Mouse (Mus musculus) kidney, adult 2 months (tissue): ENCODE results near the gene Nat8f1. TPM values are rescaled to one million over a fixed set of nuclear protein-coding genes. Genes with fewer than 3 reads are reported as not detected.
A peak's percentile ranks its signal among the peaks of the same experiment; 100 is the strongest.
"Not testable (repeated sequence)": the region's sequence is repeated elsewhere in the genome, so short reads cannot be mapped to it uniquely, and the experiment has no call there.

ENCODE experiments used
- DNase-seq: peaks from one replicate; pipeline ENCODE4 v3.0.0; 2021
- H3K27ac ChIP-seq: fragments of 200-500 bp; 2 replicates; pipeline ENCODE4 v1.5.1; 2012; ENCODE audit warnings: low read depth, low read length, control low read depth, inconsistent platforms; ENCODE audit not compliant: insufficient read depth
- H3K27me3 ChIP-seq: fragments of 200-500 bp; replicated peaks from 2 replicates; pipeline ENCODE4 v1.6.1; 2012; ENCODE audit warnings: mild to moderate bottlenecking, moderate library complexity, low read length, inconsistent platforms; ENCODE audit not compliant: control insufficient read depth, insufficient read depth
- H3K36me3 ChIP-seq: fragments of 200-500 bp; 2 replicates; pipeline ENCODE4 v1.6.1; 2012; ENCODE audit warnings: mild to moderate bottlenecking, moderate library complexity, low read length, inconsistent platforms; ENCODE audit not compliant: control insufficient read depth, insufficient read depth
- H3K4me1 ChIP-seq: fragments of 200-500 bp; 2 replicates; pipeline ENCODE4 v1.6.1; 2011; ENCODE audit warnings: low read length; ENCODE audit not compliant: control insufficient read depth, insufficient read depth
- H3K4me3 ChIP-seq: fragments of 200-500 bp; 2 replicates; pipeline ENCODE4 v1.5.1; 2011; ENCODE audit warnings: mild to moderate bottlenecking, low read depth, low read length, control low read depth; ENCODE audit not compliant: insufficient read depth
- CTCF ChIP-seq: fragments of 200-500 bp; conservative IDR thresholded peaks from 2 replicates; pipeline ENCODE4 v1.5.1; 2011; ENCODE audit warnings: low read depth, mild to moderate bottlenecking, control low read depth, low read length, moderate library complexity, mixed read lengths; ENCODE audit not compliant: insufficient read depth, insufficient read length
- POLR2A ChIP-seq: fragments of 200-500 bp; IDR thresholded peaks from one replicate; pipeline ENCODE4 v1.6.1; 2011; ENCODE audit warnings: low read depth, low read length, control low read depth
- WGBS: fragments of 180-500 bp; shearing (Covaris S2); methylation state at CpG from one replicate; pipeline ENCODE4 v1.1.7; 2018; 5-methylcytosine and 5-hydroxymethylcytosine counted together
- polyA plus RNA-seq: library from polyadenylated mRNA; depleted of rRNA; stranded (reverse); fragments of >200 nt; gene quantifications from 2 replicates; pipeline ENCODE4 v1.2.3, GENCODE M21; 2012

Nat8f1 gene
- polyA plus RNA-seq, 1 experiment = 975 TPM

DNA sequence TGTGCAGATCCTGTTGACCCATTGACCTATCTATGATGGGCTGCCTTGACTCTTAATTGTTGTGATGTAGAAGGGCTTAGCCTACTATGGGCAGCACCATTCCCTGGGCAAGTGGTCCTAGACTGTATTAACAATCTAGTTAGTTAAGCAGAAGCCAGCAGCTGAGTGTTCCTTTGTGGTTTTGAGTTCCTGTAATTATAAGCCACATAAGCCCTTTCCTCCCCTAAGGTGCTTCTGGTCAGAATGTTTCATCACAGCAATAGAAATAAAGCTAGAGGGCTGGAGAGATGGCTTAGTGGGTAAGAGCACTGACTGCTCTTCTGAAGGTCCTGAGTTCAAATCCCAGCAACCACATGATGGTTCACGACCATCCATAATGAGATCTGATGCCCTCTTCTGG, 8.2 kb upstream of the Nat8f1 start:
- peaks cover 21% of the 10 kb centered on the region for H3K36me3 ChIP-seq
- no peaks in the 10 kb centered on the region for H3K27me3 ChIP-seq
- no peak for TF ChIP-seq CTCF
- TF ChIP-seq POLR2A = no peak
- H3K4me3 ChIP-seq = no peak overlapping the region
- peaks cover 29% of the 10 kb centered on the region for H3K4me1 ChIP-seq
- H3K27ac ChIP-seq = no peak overlapping the region
- DNase-seq = no peak
- WGBS = 93% methylated on average over 1 of the region's 1 CpGs

DNA sequence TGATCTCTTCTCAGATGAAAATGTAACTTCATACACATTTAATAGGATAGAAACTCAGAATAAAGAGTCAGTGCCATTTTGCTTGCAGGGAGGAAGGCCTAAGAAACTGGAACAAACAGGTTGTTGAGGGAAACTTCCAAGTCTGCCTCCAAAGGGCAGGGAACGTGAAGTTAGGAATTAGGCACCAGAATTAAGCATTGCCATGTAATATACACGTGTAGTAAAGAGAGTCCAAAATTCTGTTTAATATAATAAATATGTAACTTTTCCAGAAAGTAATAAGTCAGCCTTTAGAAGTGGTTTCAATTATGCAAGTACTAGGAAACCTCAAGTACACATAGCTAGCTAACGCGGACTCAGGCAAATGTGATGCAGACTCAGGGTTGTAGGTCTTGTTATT, 3.9 kb upstream of the Nat8f1 start:
- Histone ChIP-seq H3K4me3 (no peak overlapping the region), H3K36me3 (peaks cover 4% of the 10 kb centered on the region), H3K27ac (peak overlapping the region; percentile 97), H3K27me3 (no peaks in the 10 kb centered on the region), H3K4me1 (peaks cover 11% of the 10 kb centered on the region; the same call in 1 of the 2 replicates)
- DNase-seq = peak; percentile 86
- TF ChIP-seq POLR2A = no peak
- TF ChIP-seq CTCF = no peak
- WGBS = 44% methylated on average over 4 of the region's 4 CpGs

DNA sequence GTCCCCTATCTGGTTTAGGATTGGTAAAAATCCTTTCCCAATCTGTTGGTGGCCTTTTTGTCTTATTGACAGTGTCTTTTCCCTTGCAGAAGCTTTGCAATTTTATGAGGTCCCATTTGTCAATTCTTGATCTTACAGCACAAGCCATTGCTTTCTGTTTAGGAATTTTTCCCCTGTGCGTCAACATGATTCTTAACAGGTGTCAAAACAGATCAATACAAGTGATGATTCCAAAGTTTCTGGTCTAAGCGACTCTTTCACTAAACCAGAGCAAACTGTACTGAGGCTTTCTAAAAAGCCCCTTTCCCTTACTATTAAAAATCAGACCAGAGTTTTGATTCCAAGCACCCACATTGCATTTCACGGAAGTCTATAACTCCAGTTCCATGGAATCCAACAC, 2.9 kb upstream of the Nat8f1 start:
- Histone ChIP-seq H3K27ac (peak overlapping the region; percentile 74), H3K4me1 (peaks cover 11% of the 10 kb centered on the region; the same call in 1 of the 2 replicates)
- not testable (repeated sequence) for H3K27me3 ChIP-seq, H3K4me3 ChIP-seq, DNase-seq, H3K36me3 ChIP-seq
- 87% methylated on average over 3 of the region's 3 CpGs for WGBS

DNA sequence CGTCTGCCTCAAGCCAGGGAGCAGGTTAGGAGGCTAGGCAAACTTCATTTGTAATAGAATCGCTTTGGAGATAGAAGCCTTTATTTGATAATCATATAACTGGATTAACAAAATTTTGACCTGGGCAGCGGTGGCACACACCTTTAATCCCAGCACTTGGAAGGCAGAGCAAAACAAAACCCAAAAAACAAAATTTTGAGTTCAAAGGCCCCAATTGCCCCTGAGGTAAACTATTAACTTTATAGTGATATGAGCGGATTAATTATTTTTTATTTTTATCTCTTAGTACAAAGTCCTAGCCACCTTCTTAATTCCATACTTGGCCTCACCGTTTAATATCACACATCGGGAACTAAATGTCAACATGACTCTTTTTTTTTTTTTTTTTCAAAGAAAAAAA, 1.1 kb upstream of the Nat8f1 start:
- H3K36me3 ChIP-seq = peaks cover 1% of the 10 kb centered on the region; the same call in 1 of the 2 replicates
- peak overlapping the region; percentile 55 for H3K4me3 ChIP-seq
- H3K27me3 ChIP-seq = no peaks in the 10 kb centered on the region
- WGBS = 58% methylated on average over 6 of the region's 6 CpGs
- TF ChIP-seq POLR2A = no peak
- peaks cover 11% of the 10 kb centered on the region; the same call in 1 of the 2 replicates for H3K4me1 ChIP-seq
- H3K27ac ChIP-seq = peak overlapping the region; percentile 92
- peak; percentile 74 for DNase-seq

DNA sequence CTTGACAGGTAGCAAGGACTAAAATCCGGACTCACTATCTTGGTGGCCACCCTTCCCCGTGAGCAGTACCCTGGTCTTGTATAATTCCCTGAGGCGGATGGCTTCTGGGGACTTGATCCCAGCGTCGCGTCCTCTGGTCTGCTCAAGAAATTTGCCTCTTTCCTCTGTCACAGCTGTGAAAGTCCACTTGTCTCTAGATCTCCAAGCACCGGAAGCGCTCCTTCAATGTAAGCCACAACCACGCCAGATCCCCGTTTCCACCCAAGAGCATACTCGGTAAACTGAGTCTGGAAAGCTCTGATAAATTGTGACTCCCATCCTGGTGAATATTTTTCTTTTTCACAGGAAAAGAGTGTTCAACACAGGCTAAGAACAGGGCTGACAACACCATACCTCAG, 347 bp downstream of the Nat8f1 start:
- no peak for DNase-seq
- TF ChIP-seq CTCF (no peak), POLR2A (no peak)
- H3K27ac ChIP-seq = peak overlapping the region; percentile 92
- 2% methylated on average over 11 of the region's 11 CpGs for WGBS
- H3K36me3 ChIP-seq = peaks cover 3% of the 10 kb centered on the region; the same call in 1 of the 2 replicates
- H3K4me3 ChIP-seq = peak overlapping the region; percentile 55
- no peaks in the 10 kb centered on the region for H3K27me3 ChIP-seq
- peaks cover 11% of the 10 kb centered on the region; the same call in 1 of the 2 replicates for H3K4me1 ChIP-seq

DNA sequence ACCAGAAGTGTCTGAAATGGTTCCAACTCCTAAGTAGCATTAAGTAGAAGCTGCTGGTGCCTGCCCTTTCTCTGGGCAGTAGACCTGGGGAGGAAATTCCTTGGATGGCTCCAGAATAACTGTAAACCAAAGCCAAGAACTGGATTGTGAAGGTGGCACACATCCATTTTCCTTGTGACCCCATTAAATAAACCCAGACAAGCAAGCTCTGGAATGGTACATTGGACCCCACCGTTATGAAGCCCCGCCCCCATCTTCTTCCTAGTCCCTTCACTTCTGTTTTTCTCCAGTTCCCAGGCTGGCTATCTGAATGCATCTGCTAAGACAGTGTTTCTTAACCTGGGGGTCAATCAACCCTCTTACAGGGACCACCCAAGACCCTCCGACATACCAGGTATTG, 3.9 kb downstream of the Nat8f1 start, which contains the start of gene Tprkb:
Gene Tprkb (plus strand): TSS at position 279 of the 400 bp plus-strand sequence.
- peak within 1 kb of the TSS; percentile 35 for H3K27ac ChIP-seq
- H3K27me3 ChIP-seq = no peaks in the 10 kb centered on the region
- peaks cover 14% of the 10 kb centered on the region; the same call in 1 of the 2 replicates for H3K4me1 ChIP-seq
- 51% methylated on average over 3 of the region's 3 CpGs for WGBS
- no peak within 1 kb of the TSS; the same call in 1 of the 2 replicates for H3K4me3 ChIP-seq
- peak; percentile 63 for DNase-seq
- TF ChIP-seq CTCF (no peak), POLR2A (no peak)
- H3K36me3 ChIP-seq = peaks cover 3% of the 10 kb centered on the region; the same call in 1 of the 2 replicates

DNA sequence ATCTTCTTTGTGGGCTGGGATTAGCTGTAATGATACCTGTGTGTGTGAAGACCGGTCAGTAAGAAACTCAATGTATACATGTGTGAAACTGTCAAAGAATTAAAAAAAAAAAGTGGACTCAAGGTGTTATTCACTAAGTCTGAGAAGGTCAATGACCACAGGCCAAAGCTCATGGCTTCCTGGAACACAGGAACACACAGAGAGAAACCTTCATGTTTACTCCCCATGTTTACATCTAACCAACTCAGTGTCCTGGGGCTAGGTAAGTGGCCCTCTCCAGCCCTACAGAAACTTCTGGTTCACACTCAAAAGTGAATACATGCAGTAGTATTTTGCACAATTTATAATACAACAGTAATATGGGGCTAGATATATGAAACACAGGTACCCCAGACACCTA, 5.8 kb downstream of the Nat8f1 start:
- 85% methylated on average over 1 of the region's 1 CpGs for WGBS
- no peak for TF ChIP-seq CTCF
- TF ChIP-seq POLR2A = no peak
- no peak overlapping the region for H3K27ac ChIP-seq
- H3K36me3 ChIP-seq = peaks cover 3% of the 10 kb centered on the region; the same call in 1 of the 2 replicates
- DNase-seq = no peak
- H3K4me1 ChIP-seq = peaks cover 14% of the 10 kb centered on the region; the same call in 1 of the 2 replicates
- H3K27me3 ChIP-seq = no peaks in the 10 kb centered on the region
- no peak overlapping the region for H3K4me3 ChIP-seq
